In genomic region chr4:45036048-45036447, GRCm38 (mm10) we compare ENCODE assay signal across 25 mouse cellular contexts. TPM values are rescaled to one million over a fixed set of nuclear protein-coding genes. Genes with fewer than 3 reads are reported as not detected.
DNase-seq lines count a peak whose midpoint lies in the region; ATAC-seq and TF ChIP-seq lines count a peak whose summit lies in the region.
"Had no signal": no experiment of that assay in that cellular context is flagged by ENCODE, and none has a peak within 500 bp of the region (broad histone marks: within the 10 kb centered on the region; RNA-seq: fewer than 3 reads in every experiment).

No protein-coding gene starts in this region.

- no peaks in the 10 kb centered on the region for H3K27me3 ChIP-seq in heart, embryonic 14.5 days (ENCODE audit: control insufficient read depth, insufficient read depth, low read length)
- no peaks in the 10 kb centered on the region for H3K27me3 ChIP-seq in heart, embryonic 12.5 days (replicated peaks)
- no peaks in the 10 kb centered on the region for H3K27me3 ChIP-seq in kidney, adult 2 months (replicated peaks; ENCODE audit: control insufficient read depth, insufficient read depth, low read length)
- no peaks in the 10 kb centered on the region for H3K27me3 ChIP-seq in kidney, embryonic 16.5 days (ENCODE audit: insufficient read depth, low read length)
- H3K27me3 ChIP-seq: embryonic facial prominence, embryonic 12.5 days; embryonic facial prominence, embryonic 15.5 days; hindbrain, embryonic 13.5 days; intestine, embryonic 15.5 days had no signal

- DNase-seq in kidney, adult 2 months: no peak
- DNase-seq in thymus, postnatal 14 days: no peak
- no peak for DNase-seq in lung, adult 2 months
- DNase-seq: adrenal gland, adult 8-10 months; adrenal gland, postnatal 25 days; cerebellum, adult 11-12 months; cerebellum, adult 8-10 months; cerebellum, postnatal 10 days; cerebellum, postnatal 36 days; forebrain, postnatal 0 days; gastrocnemius, postnatal 25 days had no signal

- peak overlapping the region; percentile 54; the same call in 1 of the 2 replicates for H3K9ac ChIP-seq in heart, embryonic 14.5 days (ENCODE audit: low read length)
- H3K9ac ChIP-seq in heart, embryonic 12.5 days: no peak overlapping the region
- no peak overlapping the region for H3K9ac ChIP-seq in kidney, embryonic 16.5 days (replicated peaks; ENCODE audit: low read length)
- H3K9ac ChIP-seq: embryonic facial prominence, embryonic 12.5 days; embryonic facial prominence, embryonic 15.5 days; forebrain, postnatal 0 days; intestine, embryonic 15.5 days had no signal

- TF ChIP-seq POLR2A in kidney, adult 2 months (IDR thresholded peaks at IDR 0.05; ENCODE audit: low read depth, low read length): no peak
- no peak for TF ChIP-seq POLR2A in lung, adult 2 months (IDR thresholded peaks at IDR 0.05; ENCODE audit: borderline replicate concordance, extremely low read depth, low read depth, low read length)

- no peak overlapping the region for H3K4me3 ChIP-seq in heart, embryonic 14.5 days (ENCODE audit: control insufficient read depth in 1 of 2, insufficient read depth in 1 of 2, low read depth in 1 of 2, low read length in 2 of 2)
- H3K4me3 ChIP-seq in heart, embryonic 12.5 days: no peak overlapping the region
- no peak overlapping the region for H3K4me3 ChIP-seq in kidney, adult 2 months (ENCODE audit: insufficient read depth, low read depth, low read length)
- H3K4me3 ChIP-seq in kidney, embryonic 16.5 days (ENCODE audit: low read length): no peak overlapping the region
- no peak overlapping the region for H3K4me3 ChIP-seq in lung, adult 2 months (replicated peaks; ENCODE audit: extremely low read depth, low read depth, low read length)
- H3K4me3 ChIP-seq: embryonic facial prominence, embryonic 12.5 days; embryonic facial prominence, embryonic 15.5 days; hindbrain, embryonic 10.5 days; hindbrain, embryonic 13.5 days; intestine, embryonic 15.5 days had no signal

- H3K36me3 ChIP-seq in heart, embryonic 14.5 days (ENCODE audit: control insufficient read depth, insufficient read depth, low read length): peaks cover 74% of the 10 kb centered on the region
- H3K36me3 ChIP-seq in heart, embryonic 12.5 days: peaks cover 58% of the 10 kb centered on the region
- H3K36me3 ChIP-seq in kidney, adult 2 months (ENCODE audit: control insufficient read depth, insufficient read depth, low read length): no peaks in the 10 kb centered on the region
- peaks cover 43% of the 10 kb centered on the region for H3K36me3 ChIP-seq in kidney, embryonic 16.5 days (ENCODE audit: insufficient read depth, low read length)

- ATAC-seq in heart, embryonic 14.5 days (ENCODE audit: insufficient number of reproducible peaks, insufficient read depth, low FRiP score, low read depth): no peak
- ATAC-seq in heart, embryonic 12.5 days (ENCODE audit: insufficient number of reproducible peaks, low FRiP score): no peak
- no peak for ATAC-seq in kidney, embryonic 16.5 days (ENCODE audit: low FRiP score, low TSS enrichment)
- peak; percentile 62 for ATAC-seq in granulocyte monocyte progenitor cell, adult 5-6 weeks (replicated peaks; ENCODE audit: poor library complexity, severe bottlenecking)
- ATAC-seq: activated CD4-positive, CD25-positive, alpha-beta regulatory T cell, adult 4 months; CD4-positive, CD25-positive, alpha-beta regulatory T cell, adult 4 months; forebrain, embryonic 14.5 days; forebrain, postnatal 0 days; hindbrain, embryonic 16.5 days had no signal

- 90% methylated on average over 10 of the region's 10 CpGs for WGBS in heart, embryonic 14.5 days
- 82% methylated on average over 10 of the region's 10 CpGs for WGBS in heart, embryonic 12.5 days
- WGBS in kidney, adult 2 months: 89% methylated on average over 10 of the region's 10 CpGs
- WGBS in kidney, embryonic 16.5 days: 91% methylated on average over 10 of the region's 10 CpGs
- 77% methylated on average over 10 of the region's 10 CpGs for WGBS in lung, adult 2 months

- peaks cover 29 to 30% of the 10 kb centered on the region in 2 experiments for H3K4me1 ChIP-seq in heart, embryonic 14.5 days (ENCODE audit: control insufficient read depth in 2 of 2, insufficient read depth in 2 of 2, low read length in 2 of 2)
- peaks cover 24% of the 10 kb centered on the region for H3K4me1 ChIP-seq in heart, embryonic 12.5 days (replicated peaks)
- peaks cover 24% of the 10 kb centered on the region for H3K4me1 ChIP-seq in kidney, adult 2 months (ENCODE audit: control insufficient read depth, insufficient read depth, low read length)
- peaks cover 10% of the 10 kb centered on the region; the same call in 1 of the 2 replicates for H3K4me1 ChIP-seq in kidney, embryonic 16.5 days (ENCODE audit: insufficient read depth, low read length)
- no peaks in the 10 kb centered on the region for H3K4me1 ChIP-seq in lung, adult 2 months (ENCODE audit: control insufficient read depth, insufficient read depth, low read length)
- H3K4me1 ChIP-seq: embryonic facial prominence, embryonic 12.5 days; embryonic facial prominence, embryonic 15.5 days; hindbrain, embryonic 10.5 days; hindbrain, embryonic 13.5 days had no signal

- no peak overlapping the region for H3K4me2 ChIP-seq in heart, embryonic 14.5 days (ENCODE audit: low read length)
- no peak overlapping the region for H3K4me2 ChIP-seq in heart, embryonic 12.5 days
- no peak overlapping the region for H3K4me2 ChIP-seq in kidney, embryonic 16.5 days (replicated peaks; ENCODE audit: low read depth, low read length)
- H3K4me2 ChIP-seq: embryonic facial prominence, embryonic 12.5 days; embryonic facial prominence, embryonic 15.5 days; heart, embryonic 11.5 days; hindbrain, embryonic 13.5 days; intestine, embryonic 15.5 days had no signal

- TF ChIP-seq CTCF in kidney, adult 2 months (conservative IDR thresholded peaks at IDR 0.05; ENCODE audit: insufficient read depth, insufficient read length, low read depth, low read length): no peak
- no peak for TF ChIP-seq CTCF in lung, adult 2 months (IDR thresholded peaks at IDR 0.05; ENCODE audit: insufficient read depth, low read length)

- 0 out of 4 replicates have a peak overlapping the region, but pooled peaks of 1 of the 2 experiments have one; percentile 58 for H3K27ac ChIP-seq in heart, embryonic 14.5 days (replicated peaks in 1 of 2; ENCODE audit: control insufficient read depth in 1 of 2, insufficient read depth in 1 of 2, low read depth in 2 of 2, low read length in 2 of 2)
- H3K27ac ChIP-seq in heart, embryonic 12.5 days (ENCODE audit: poor library complexity, severe bottlenecking): no peak overlapping the region
- peak overlapping the region; percentile 37; the same call in 1 of the 2 replicates for H3K27ac ChIP-seq in kidney, adult 2 months (ENCODE audit: insufficient read depth, low read depth, low read length)
- no peak overlapping the region for H3K27ac ChIP-seq in kidney, embryonic 16.5 days (ENCODE audit: low read length)
- H3K27ac ChIP-seq: embryonic facial prominence, embryonic 12.5 days; embryonic facial prominence, embryonic 15.5 days; hindbrain, embryonic 10.5 days; hindbrain, embryonic 13.5 days; intestine, embryonic 15.5 days had no signal

- H3K9me3 ChIP-seq in heart, embryonic 14.5 days (ENCODE audit: control insufficient read depth, low read length): no peaks in the 10 kb centered on the region
- H3K9me3 ChIP-seq in heart, embryonic 12.5 days (replicated peaks): no peaks in the 10 kb centered on the region
- H3K9me3 ChIP-seq in kidney, embryonic 16.5 days (ENCODE audit: low read length): no peaks in the 10 kb centered on the region
- H3K9me3 ChIP-seq: embryonic facial prominence, embryonic 12.5 days; embryonic facial prominence, embryonic 15.5 days; hindbrain, embryonic 10.5 days; hindbrain, embryonic 13.5 days; intestine, embryonic 15.5 days had no signal

RNA-seq across cellular contexts. Expression of gene Polr1e, which starts 17.7 kb away (rescaled TPM):
- 72.4 and 73.1 TPM in 2 replicates for polyA plus RNA-seq in heart, embryonic 14.5 days (2014; fragmentation: Nextera tagmentation; extraction: Ambion mirVana)
- 52.1 and 63.0 TPM in 2 replicates for polyA plus RNA-seq in heart, embryonic 12.5 days (2016; fragmentation: Nextera tagmentation; extraction: Ambion mirVana)
- 6.2 and 7.8 TPM in 2 replicates for polyA plus RNA-seq in kidney, adult 2 months (2012; rRNA removed)
- 39.9 and 43.0 TPM in 2 replicates for polyA plus RNA-seq in kidney, embryonic 16.5 days (2015; fragmentation: Nextera tagmentation; extraction: Ambion mirVana)
- 34.6 and 70.2 TPM in 2 replicates for total RNA-seq in granulocyte monocyte progenitor cell, adult 5-6 weeks (2014; fragmentation: Nextera tagmentation)
- total RNA-seq in granulocyte monocyte progenitor cell, adult 5-6 weeks (2017): 60.8 and 64.1 TPM in 2 replicates
- 2.2 and 3.8 TPM in 2 replicates for polyA plus RNA-seq in lung, adult 2 months (2012; rRNA removed)

RNA-seq across cellular contexts. Expression of gene Zbtb5, which starts 23.8 kb away (rescaled TPM):
- 17.2 and 17.6 TPM in 2 replicates for polyA plus RNA-seq in heart, embryonic 14.5 days (2014; fragmentation: Nextera tagmentation; extraction: Ambion mirVana)
- 19.5 and 20.4 TPM in 2 replicates for polyA plus RNA-seq in heart, embryonic 12.5 days (2016; fragmentation: Nextera tagmentation; extraction: Ambion mirVana)
- polyA plus RNA-seq in kidney, adult 2 months (2012; rRNA removed): 11.8 and 12.8 TPM in 2 replicates
- 25.2 and 27.9 TPM in 2 replicates for polyA plus RNA-seq in kidney, embryonic 16.5 days (2015; fragmentation: Nextera tagmentation; extraction: Ambion mirVana)
- total RNA-seq in granulocyte monocyte progenitor cell, adult 5-6 weeks (2014; fragmentation: Nextera tagmentation): 10.0 and 12.2 TPM in 2 replicates
- 9.0 and 9.3 TPM in 2 replicates for total RNA-seq in granulocyte monocyte progenitor cell, adult 5-6 weeks (2017)
- polyA plus RNA-seq in lung, adult 2 months (2012; rRNA removed): 8.5 and 12.5 TPM in 2 replicates

RNA-seq across cellular contexts. Expression of gene Fbxo10, which starts 48.4 kb away (rescaled TPM):
- polyA plus RNA-seq in heart, embryonic 14.5 days (2014; fragmentation: Nextera tagmentation; extraction: Ambion mirVana): 12.5 and 14.5 TPM in 2 replicates
- polyA plus RNA-seq in heart, embryonic 12.5 days (2016; fragmentation: Nextera tagmentation; extraction: Ambion mirVana): 17.7 TPM in 2 replicates
- polyA plus RNA-seq in kidney, adult 2 months (2012; rRNA removed): 18.6 and 19.6 TPM in 2 replicates
- polyA plus RNA-seq in kidney, embryonic 16.5 days (2015; fragmentation: Nextera tagmentation; extraction: Ambion mirVana): 17.9 and 19.2 TPM in 2 replicates
- 1.2 and 1.5 TPM in 2 replicates for total RNA-seq in granulocyte monocyte progenitor cell, adult 5-6 weeks (2014; fragmentation: Nextera tagmentation)
- 0.93 and 1.8 TPM in 2 replicates for total RNA-seq in granulocyte monocyte progenitor cell, adult 5-6 weeks (2017)
- 13.0 and 15.2 TPM in 2 replicates for polyA plus RNA-seq in lung, adult 2 months (2012; rRNA removed)

RNA-seq across cellular contexts. Expression of gene Grhpr, which starts 54.9 kb away (rescaled TPM):
- polyA plus RNA-seq in heart, embryonic 14.5 days (2014; fragmentation: Nextera tagmentation; extraction: Ambion mirVana): 85.6 and 88.7 TPM in 2 replicates
- polyA plus RNA-seq in heart, embryonic 12.5 days (2016; fragmentation: Nextera tagmentation; extraction: Ambion mirVana): 89.0 and 89.3 TPM in 2 replicates
- polyA plus RNA-seq in kidney, adult 2 months (2012; rRNA removed): 334 and 342 TPM in 2 replicates
- polyA plus RNA-seq in kidney, embryonic 16.5 days (2015; fragmentation: Nextera tagmentation; extraction: Ambion mirVana): 115 and 124 TPM in 2 replicates
- 12.4 and 14.1 TPM in 2 replicates for total RNA-seq in granulocyte monocyte progenitor cell, adult 5-6 weeks (2014; fragmentation: Nextera tagmentation)
- total RNA-seq in granulocyte monocyte progenitor cell, adult 5-6 weeks (2017): 8.5 and 10.3 TPM in 2 replicates
- 28.2 and 29.8 TPM in 2 replicates for polyA plus RNA-seq in lung, adult 2 months (2012; rRNA removed)
